Mouse (Mus musculus): ENCODE data around the gene Nlrc4. TPM values are rescaled to one million over a fixed set of nuclear protein-coding genes. Genes with fewer than 3 reads are reported as not detected.
"Not testable (repeated sequence)": the region's sequence is repeated elsewhere in the genome, so short reads cannot be mapped to it uniquely, and the experiment has no call there.

The Nlrc4 gene
- total and polyA plus RNA-seq, 3 experiments = 0.12 to 0.39 (median 0.27) TPM

DNA sequence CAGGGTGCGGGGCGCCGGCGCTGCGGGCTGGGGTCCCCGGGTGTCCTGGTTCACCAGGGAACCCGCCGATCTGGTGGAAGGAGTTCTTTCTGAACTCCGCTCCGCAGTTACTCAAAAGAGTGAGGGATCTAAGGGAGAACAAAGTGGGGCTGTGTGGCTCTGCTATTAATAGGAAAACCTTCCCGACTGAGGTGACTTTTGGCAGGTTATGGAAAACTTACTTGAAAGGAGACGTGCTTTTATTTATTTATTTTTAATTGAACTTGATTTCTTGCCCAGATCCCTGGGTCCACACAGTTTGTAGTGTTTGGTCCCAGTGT is 30.9 kb upstream of the Nlrc4 start:
- under 1% methylated on average over 12 of the region's 12 CpGs for WGBS
- H3K27ac ChIP-seq = peak overlapping the region; percentile 90

GRCm38 (mm10) chr17:74489024-74489900 is 30.3 kb upstream of the Nlrc4 start, which contains the start of gene Yipf4:
Gene Yipf4 (plus strand): TSS chr17:74489493.
- TF ChIP-seq POLR2A (IDR thresholded peaks at IDR 0.05; ENCODE audit: insufficient read depth, low read depth, low read length) (peak; percentile 79), CTCF (IDR thresholded peaks at IDR 0.05) (no peak), EP300 (IDR thresholded peaks at IDR 0.05; ENCODE audit: insufficient read depth, low read depth, low read length) (0 out of 2 replicates have a peak, but pooled peaks have one; percentile 38)
- no peaks in the 10 kb centered on the region for H3K4me1 ChIP-seq (ENCODE audit: control insufficient read depth, insufficient read depth, low read length)
- H3K4me3 ChIP-seq = peak within 1 kb of the TSS; percentile 70
- intact Hi-C loops (cut with DNase I) = loop anchor here (1.0 kb wide), 1 partner anchor 38 kb away; no protein-coding TSS in a partner anchor
- peaks cover 11% of the 10 kb centered on the region for H3K36me3 ChIP-seq (ENCODE audit: control insufficient read depth, insufficient read depth, low read length)
- H3K27ac ChIP-seq = peak within 1 kb of the TSS; percentile 90
- H3K27me3 ChIP-seq (ENCODE audit: control insufficient read depth, insufficient read depth, low read length) = no peaks in the 10 kb centered on the region
- H3K79me2 ChIP-seq (replicated peaks; ENCODE audit: control insufficient read depth, insufficient read depth, low read length) = no peaks in the 10 kb centered on the region
- DNase-seq = peak; percentile 98 to 99
- 4% methylated on average over 58 of the region's 58 CpGs for WGBS
- H3K9ac ChIP-seq (ENCODE audit: low read depth, low read length) = peak within 1 kb of the TSS; percentile 93

More for the DNA sequence above, 30.9 kb upstream of the Nlrc4 start:
- no peaks in the 10 kb centered on the region for H3K27me3 ChIP-seq (ENCODE audit: control insufficient read depth, insufficient read depth, low read length)
- no peaks in the 10 kb centered on the region for H3K4me1 ChIP-seq (ENCODE audit: control insufficient read depth, insufficient read depth, low read length)
- H3K36me3 ChIP-seq (ENCODE audit: control insufficient read depth, insufficient read depth, low read length) = peaks cover 16% of the 10 kb centered on the region
- no peak for DNase-seq
- peak overlapping the region; percentile 93 for H3K9ac ChIP-seq (ENCODE audit: low read depth, low read length)
- no peak for TF ChIP-seq POLR2A (IDR thresholded peaks at IDR 0.05; ENCODE audit: insufficient read depth, low read depth, low read length)
- peak overlapping the region; percentile 70 for H3K4me3 ChIP-seq
- intact Hi-C loops (cut with DNase I) = loop anchor here (1.0 to 10.0 kb wide), 2 partner anchors 37 to 115 kb away; no protein-coding TSS in a partner anchor
- H3K79me2 ChIP-seq (replicated peaks; ENCODE audit: control insufficient read depth, insufficient read depth, low read length) = no peaks in the 10 kb centered on the region

DNA sequence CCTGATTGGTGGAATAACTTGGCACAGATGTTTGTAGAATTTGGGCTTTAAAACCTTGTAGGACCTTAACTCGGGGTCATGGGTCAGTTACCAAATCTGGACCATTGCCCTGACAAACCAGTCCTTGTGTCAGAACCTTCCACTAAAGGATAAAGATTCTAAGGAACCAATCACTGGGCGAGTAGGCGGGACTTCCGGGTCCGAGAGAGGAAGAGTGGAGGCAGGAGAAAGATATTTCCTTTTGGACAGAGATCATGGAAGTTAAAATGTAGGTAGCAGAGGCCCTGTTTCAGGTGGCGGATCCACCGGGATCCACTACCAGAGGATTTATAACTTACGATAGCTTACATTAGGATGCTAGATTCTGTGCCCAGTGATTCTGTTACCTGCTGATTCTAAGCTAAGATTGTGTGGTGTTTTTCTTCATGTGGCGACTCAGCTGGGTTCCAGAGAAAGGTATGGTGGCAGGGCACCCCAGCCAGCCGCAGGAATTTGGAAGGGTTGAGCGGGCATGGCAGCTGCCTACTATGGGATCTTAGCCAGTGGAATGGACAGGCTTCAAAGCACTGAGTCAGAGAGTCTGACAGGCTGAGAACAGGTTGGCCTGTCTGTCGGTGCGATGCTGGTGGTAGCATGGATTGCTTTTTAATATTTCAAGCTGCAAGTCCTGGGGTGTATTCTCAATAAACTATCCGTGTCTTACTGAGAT is 21.6 kb upstream of the Nlrc4 start:
- no peak for DNase-seq
- Histone ChIP-seq H3K79me2 (replicated peaks; ENCODE audit: control insufficient read depth, insufficient read depth, low read length) (no peaks in the 10 kb centered on the region), H3K27me3 (ENCODE audit: control insufficient read depth, insufficient read depth, low read length) (no peaks in the 10 kb centered on the region), H3K27ac (no peak overlapping the region), H3K36me3 (ENCODE audit: control insufficient read depth, insufficient read depth, low read length) (no peaks in the 10 kb centered on the region), H3K4me3 (no peak overlapping the region), H3K9ac (ENCODE audit: low read depth, low read length) (no peak overlapping the region), H3K4me1 (ENCODE audit: control insufficient read depth, insufficient read depth, low read length) (no peaks in the 10 kb centered on the region)
- WGBS = 81% methylated on average over 14 of the region's 14 CpGs
- intact Hi-C loops (cut with DNase I) = no loop called here
- TF ChIP-seq POLR2A (IDR thresholded peaks at IDR 0.05; ENCODE audit: insufficient read depth, low read depth, low read length) = no peak
- TF ChIP-seq EP300 (IDR thresholded peaks at IDR 0.05; ENCODE audit: insufficient read depth, low read depth, low read length) = no peak
- TF ChIP-seq CTCF (IDR thresholded peaks at IDR 0.05) = no peak

GRCm38 (mm10) chr17:74470133-74470532 is 11.2 kb upstream of the Nlrc4 start:
- H3K4me3 ChIP-seq; H3K79me2 ChIP-seq (replicated peaks; ENCODE audit: control insufficient read depth, insufficient read depth, low read length); intact Hi-C loops (cut with DNase I); H3K27me3 ChIP-seq (ENCODE audit: control insufficient read depth, insufficient read depth, low read length); H3K36me3 ChIP-seq (ENCODE audit: control insufficient read depth, insufficient read depth, low read length); H3K27ac ChIP-seq; H3K4me1 ChIP-seq (ENCODE audit: control insufficient read depth, insufficient read depth, low read length); H3K9ac ChIP-seq (ENCODE audit: low read depth, low read length); DNase-seq: not testable (repeated sequence)
- 80% methylated on average over 6 of the region's 6 CpGs for WGBS

DNA sequence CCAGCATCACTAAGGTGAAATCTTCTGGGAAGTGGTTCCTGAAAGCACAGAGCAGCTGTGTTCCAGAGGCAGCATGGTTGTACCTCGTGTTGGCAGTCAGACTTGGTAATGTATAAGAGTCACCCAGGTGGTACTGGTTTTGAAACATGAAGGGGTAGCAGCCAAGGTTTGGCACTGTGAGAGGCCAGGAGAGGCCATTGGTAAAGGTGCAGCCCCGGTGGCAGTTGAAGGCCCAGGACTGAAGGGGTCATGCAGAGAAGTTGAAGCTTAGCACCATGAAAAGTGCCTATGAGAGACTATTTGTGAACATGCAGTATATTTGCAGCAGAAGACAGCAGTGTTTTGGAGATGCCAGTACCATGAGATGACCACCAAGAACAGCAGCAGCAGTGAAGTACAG is 9.0 kb upstream of the Nlrc4 start:
- 79% methylated on average over 2 of the region's 2 CpGs for WGBS
- H3K27me3 ChIP-seq (ENCODE audit: control insufficient read depth, insufficient read depth, low read length); H3K36me3 ChIP-seq (ENCODE audit: control insufficient read depth, insufficient read depth, low read length); intact Hi-C loops (cut with DNase I); H3K4me3 ChIP-seq; H3K4me1 ChIP-seq (ENCODE audit: control insufficient read depth, insufficient read depth, low read length); H3K9ac ChIP-seq (ENCODE audit: low read depth, low read length); DNase-seq; H3K27ac ChIP-seq; H3K79me2 ChIP-seq (replicated peaks; ENCODE audit: control insufficient read depth, insufficient read depth, low read length): not testable (repeated sequence)

DNA sequence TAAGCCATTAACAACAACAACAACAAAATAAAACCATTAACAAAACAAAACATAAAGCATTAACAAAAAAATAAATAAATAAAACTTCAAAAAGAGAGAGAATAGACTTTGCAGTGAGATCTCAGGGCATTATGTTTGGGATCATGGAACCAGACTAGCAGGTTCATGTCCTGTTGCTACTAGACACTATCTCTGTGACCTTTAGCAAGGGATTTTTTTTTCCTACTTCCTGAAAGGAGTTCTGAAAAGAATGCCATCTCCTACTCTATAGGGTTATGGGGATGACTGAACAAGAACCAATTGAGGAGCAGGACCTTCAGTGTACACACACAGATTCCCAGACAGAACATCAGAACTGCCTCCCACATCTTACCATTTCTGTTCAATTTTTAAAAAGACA is 4.6 kb upstream of the Nlrc4 start:
- no peaks in the 10 kb centered on the region for H3K79me2 ChIP-seq (replicated peaks; ENCODE audit: control insufficient read depth, insufficient read depth, low read length)
- H3K27ac ChIP-seq = no peak overlapping the region
- no peak for DNase-seq
- no peaks in the 10 kb centered on the region for H3K36me3 ChIP-seq (ENCODE audit: control insufficient read depth, insufficient read depth, low read length)
- intact Hi-C loops (cut with DNase I) = no loop called here
- no peak overlapping the region for H3K4me3 ChIP-seq
- no peaks in the 10 kb centered on the region for H3K27me3 ChIP-seq (ENCODE audit: control insufficient read depth, insufficient read depth, low read length)
- H3K4me1 ChIP-seq (ENCODE audit: control insufficient read depth, insufficient read depth, low read length) = no peaks in the 10 kb centered on the region
- H3K9ac ChIP-seq (ENCODE audit: low read depth, low read length) = no peak overlapping the region
- no peak for TF ChIP-seq POLR2A (IDR thresholded peaks at IDR 0.05; ENCODE audit: insufficient read depth, low read depth, low read length)
- TF ChIP-seq EP300 (IDR thresholded peaks at IDR 0.05; ENCODE audit: insufficient read depth, low read depth, low read length) = no peak
- TF ChIP-seq CTCF (IDR thresholded peaks at IDR 0.05) = no peak

Measured in heart, adult 2 months (tissue).